Mouse (Mus musculus) CD4-positive naive resting alpha-beta T cell, adult 76 days (primary cell): Measurements from ENCODE around the gene Sh3kbp1. TPM values are rescaled to one million over a fixed set of nuclear protein-coding genes. Genes with fewer than 3 reads are reported as not detected.

ENCODE experiments used
- total RNA-seq: library from RNA; stranded (reverse); gene quantifications from one replicate; pipeline ENCODE4 v1.2.4, GENCODE M21; 2023

Sh3kbp1 gene
- 260 TPM for total RNA-seq

GRCm38 (mm10) chrX:159626907-159627587, at the start of gene Sh3kbp1:
TSS of gene Sh3kbp1 (plus strand) at chrX:159627272.

GRCm38 (mm10) chrX:159988002-159988960, 361.2 kb downstream of the Sh3kbp1 start, which contains the start of gene Map3k15:
TSS of gene Map3k15 (plus strand) at chrX:159988433.

Other genes with a start within 250 kb of the Sh3kbp1 start
- gene Map7d2, start 212.7 kb upstream of the Sh3kbp1 start, total RNA-seq = not detected
- 25.4 TPM for gene Bclaf3, start 100.6 kb upstream of the Sh3kbp1 start, total RNA-seq